Mouse (Mus musculus) kidney, postnatal 36 days (tissue): Measurements from ENCODE around the gene Arhgef25.

Experiments
- DNase-seq, 2 experiments: peaks; one replicate each; pipeline ENCODE4 v3.0.0; 2021 to 2022; ENCODE audit warnings: mixed read lengths in 2 of 2

Arhgef25 gene

GRCm38 (mm10) chr10:127135118-127135836 lies 54.6 kb downstream of the Arhgef25 start:
- no peak for DNase-seq

GRCm38 (mm10) chr10:127134394-127135035 lies 55.4 kb downstream of the Arhgef25 start:
- DNase-seq: peak; percentile 40 to 73
